Mouse (Mus musculus) liver, adult 2 months (tissue): ENCODE measurements around the gene Rgs10. TPM values are rescaled to one million over a fixed set of nuclear protein-coding genes. Genes with fewer than 3 reads are reported as not detected.

Source experiments
- DNase-seq: peaks from one replicate; pipeline ENCODE4 v3.0.0-alpha.2; 2011; ENCODE audit warnings: low read depth, low spot score; ENCODE audit errors: extremely low read depth
- H3K27ac ChIP-seq: fragments of 200-500 bp; replicated peaks from 2 replicates; pipeline ENCODE4 v1.5.1; 2012; ENCODE audit warnings: low read depth, mild to moderate bottlenecking, control low read depth, inconsistent platforms, low read length; ENCODE audit not compliant: insufficient read depth
- H3K27me3 ChIP-seq: fragments of 200-500 bp; 2 replicates; pipeline ENCODE4 v1.6.1; 2012; ENCODE audit warnings: mild to moderate bottlenecking, moderate library complexity, low read length, inconsistent platforms; ENCODE audit not compliant: control insufficient read depth, insufficient read depth
- H3K36me3 ChIP-seq: fragments of 200-500 bp; 2 replicates; pipeline ENCODE4 v1.6.1; 2012; ENCODE audit warnings: low read length, inconsistent platforms; ENCODE audit not compliant: control insufficient read depth, insufficient read depth
- H3K4me1 ChIP-seq: fragments of 200-500 bp; 2 replicates; pipeline ENCODE4 v1.6.1; 2011; ENCODE audit warnings: low read length; ENCODE audit not compliant: control insufficient read depth, insufficient read depth
- H3K4me3 ChIP-seq: fragments of 200-500 bp; 2 replicates; pipeline ENCODE4 v1.5.1; 2011; ENCODE audit warnings: low read depth, mild to moderate bottlenecking, control low read depth, low read length, moderate library complexity; ENCODE audit not compliant: insufficient read depth
- H3K79me2 ChIP-seq: fragments of 200-500 bp; 2 replicates; pipeline ENCODE4 v1.6.1; 2012; ENCODE audit warnings: inconsistent platforms, mild to moderate bottlenecking, low read length, moderate library complexity; ENCODE audit not compliant: control insufficient read depth, insufficient read depth
- H3K9ac ChIP-seq: fragments of 200-500 bp; 2 replicates; pipeline ENCODE4 v1.6.1; 2012; ENCODE audit warnings: low read depth, mild to moderate bottlenecking, control low read depth, inconsistent platforms, low read length
- CTCF ChIP-seq: fragments of 200-500 bp; IDR thresholded peaks from 2 replicates; pipeline ENCODE4 v1.5.1; 2011; ENCODE audit warnings: low read depth, low read length, control low read depth
- POLR2A ChIP-seq: fragments of 200-500 bp; IDR thresholded peaks from 2 replicates; pipeline ENCODE4 v1.6.1; 2011; ENCODE audit warnings: low read length, control low read depth; ENCODE audit not compliant: insufficient read depth; ENCODE audit errors: extremely low read depth
- WGBS: fragments of 180-500 bp; shearing (Covaris S2); methylation state at CpG from one replicate; pipeline ENCODE4 v1.1.7; 2018; 5-methylcytosine and 5-hydroxymethylcytosine counted together
- polyA plus RNA-seq: library from polyadenylated mRNA; depleted of rRNA; stranded (reverse); fragments of >200 nt; gene quantifications from 2 replicates; pipeline ENCODE4 v1.2.3, GENCODE M21; 2012
- total RNA-seq: library from RNA; depleted of rRNA; stranded (reverse); fragments of >200 nt; gene quantifications from 2 replicates; pipeline ENCODE4 v1.2.3, GENCODE M21; 2014

Rgs10 gene
- total and polyA plus RNA-seq, 2 experiments: 1.5 to 3.4 TPM

GRCm38 (mm10) chr7:128383726-128384463 lies 34.7 kb downstream of the Rgs10 start:
- H3K27me3 ChIP-seq: no peaks in the 10 kb centered on the region
- 64% methylated on average over 10 of the region's 10 CpGs for WGBS
- H3K4me1 ChIP-seq: no peaks in the 10 kb centered on the region

GRCm38 (mm10) chr7:128383189-128383725 lies 35.3 kb downstream of the Rgs10 start:
- Histone ChIP-seq H3K36me3 (no peaks in the 10 kb centered on the region), H3K4me1 (no peaks in the 10 kb centered on the region), H3K27ac (no peak overlapping the region), H3K9ac (no peak overlapping the region), H3K27me3 (no peaks in the 10 kb centered on the region), H3K4me3 (no peak overlapping the region), H3K79me2 (no peaks in the 10 kb centered on the region)
- 90% methylated on average over 7 of the region's 7 CpGs for WGBS
- TF ChIP-seq CTCF: no peak
- DNase-seq: no peak

More at GRCm38 (mm10) chr7:128383726-128384463, 34.7 kb downstream of the Rgs10 start:
- no peak overlapping the region for H3K27ac ChIP-seq
- DNase-seq: no peak
- no peak overlapping the region for H3K4me3 ChIP-seq
- no peaks in the 10 kb centered on the region for H3K36me3 ChIP-seq
- no peaks in the 10 kb centered on the region for H3K79me2 ChIP-seq
- no peak overlapping the region for H3K9ac ChIP-seq
- TF ChIP-seq CTCF (no peak), POLR2A (no peak)

- Histone ChIP-seq H3K79me2 (no peaks in the 10 kb centered on the region), H3K4me1 (no peaks in the 10 kb centered on the region), H3K27me3 (no peaks in the 10 kb centered on the region), H3K27ac (no peak overlapping the region), H3K4me3 (no peak overlapping the region), H3K9ac (no peak overlapping the region), H3K36me3 (no peaks in the 10 kb centered on the region)
- 77% methylated on average over 6 of the region's 6 CpGs for WGBS
- TF ChIP-seq CTCF (no peak), POLR2A (no peak)
- DNase-seq: no peak
Observed at GRCm38 (mm10) chr7:128382527-128382860, 36.1 kb downstream of the Rgs10 start.

GRCm38 (mm10) chr7:128381811-128382526 lies 36.6 kb downstream of the Rgs10 start:
- no peak for DNase-seq
- H3K27me3 ChIP-seq: no peaks in the 10 kb centered on the region
- H3K4me3 ChIP-seq: no peak overlapping the region
- TF ChIP-seq CTCF: no peak
- no peak for TF ChIP-seq POLR2A
- H3K9ac ChIP-seq: no peak overlapping the region
- 87% methylated on average over 14 of the region's 14 CpGs for WGBS
- no peaks in the 10 kb centered on the region for H3K79me2 ChIP-seq
- H3K4me1 ChIP-seq: no peaks in the 10 kb centered on the region
- no peaks in the 10 kb centered on the region for H3K36me3 ChIP-seq
- H3K27ac ChIP-seq: no peak overlapping the region

- TF ChIP-seq CTCF: no peak
- no peak for DNase-seq
- no peak overlapping the region for H3K27ac ChIP-seq
- H3K9ac ChIP-seq: no peak overlapping the region
- H3K4me1 ChIP-seq: no peaks in the 10 kb centered on the region
- WGBS: 86% methylated on average over 2 of the region's 2 CpGs
- no peak overlapping the region for H3K4me3 ChIP-seq
- no peaks in the 10 kb centered on the region for H3K36me3 ChIP-seq
- no peaks in the 10 kb centered on the region for H3K27me3 ChIP-seq
- no peaks in the 10 kb centered on the region for H3K79me2 ChIP-seq
Observed at GRCm38 (mm10) chr7:128381001-128381400, 37.6 kb downstream of the Rgs10 start.

GRCm38 (mm10) chr7:128379162-128379805 lies 39.3 kb downstream of the Rgs10 start:
- H3K4me1 ChIP-seq: no peaks in the 10 kb centered on the region
- no peak for DNase-seq
- no peak for TF ChIP-seq POLR2A
- no peak for TF ChIP-seq CTCF
- no peaks in the 10 kb centered on the region for H3K27me3 ChIP-seq
- 72% methylated on average over 16 of the region's 16 CpGs for WGBS
- peak overlapping the region; percentile 12; the same call in 1 of the 2 replicates for H3K27ac ChIP-seq
- no peak overlapping the region for H3K9ac ChIP-seq
- H3K4me3 ChIP-seq: peak overlapping the region; percentile 18; the same call in 1 of the 2 replicates
- no peaks in the 10 kb centered on the region for H3K79me2 ChIP-seq
- no peaks in the 10 kb centered on the region for H3K36me3 ChIP-seq
